Mouse (Mus musculus): ENCODE data around the gene Gm14151.

DNA sequence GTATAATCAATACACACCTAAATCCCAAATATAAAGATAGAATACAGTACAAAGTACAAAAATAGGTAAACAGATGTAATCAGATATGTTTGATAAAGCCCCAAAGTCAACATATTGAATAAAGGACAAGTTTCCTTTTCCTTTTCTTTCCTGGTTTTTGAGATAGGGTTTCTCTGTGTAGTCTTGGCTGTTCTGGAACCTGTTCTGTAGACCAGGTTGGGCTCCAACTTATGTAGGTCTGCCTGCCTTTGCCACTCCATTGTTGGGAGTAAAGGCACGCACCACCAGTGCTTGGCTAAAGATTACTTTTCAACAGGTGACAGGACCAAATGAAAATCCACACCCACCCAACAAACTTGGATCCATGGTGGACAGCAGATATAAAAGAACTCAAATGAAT, 35.5 kb downstream of the Gm14151 start:
- TF ChIP-seq CTCF (IDR thresholded peaks at IDR 0.05), result no peak
- no peak for TF ChIP-seq EP300 (IDR thresholded peaks at IDR 0.05)
